Mouse (Mus musculus) cerebellum, adult 18-20 months (tissue): ENCODE measurements around the gene Itk.
"Not testable (repeated sequence)": the region's sequence is repeated elsewhere in the genome, so short reads cannot be mapped to it uniquely, and the experiment has no call there.

Experiments used
- DNase-seq, 2 experiments: peaks; one replicate each; pipeline ENCODE4 v3.0.0; 2021

Itk gene

GRCm38 (mm10) chr11:46389336-46390117, at the start of gene Itk:
Gene Itk, minus strand, starts transcription at chr11:46389515.
- no peak for DNase-seq

DNA sequence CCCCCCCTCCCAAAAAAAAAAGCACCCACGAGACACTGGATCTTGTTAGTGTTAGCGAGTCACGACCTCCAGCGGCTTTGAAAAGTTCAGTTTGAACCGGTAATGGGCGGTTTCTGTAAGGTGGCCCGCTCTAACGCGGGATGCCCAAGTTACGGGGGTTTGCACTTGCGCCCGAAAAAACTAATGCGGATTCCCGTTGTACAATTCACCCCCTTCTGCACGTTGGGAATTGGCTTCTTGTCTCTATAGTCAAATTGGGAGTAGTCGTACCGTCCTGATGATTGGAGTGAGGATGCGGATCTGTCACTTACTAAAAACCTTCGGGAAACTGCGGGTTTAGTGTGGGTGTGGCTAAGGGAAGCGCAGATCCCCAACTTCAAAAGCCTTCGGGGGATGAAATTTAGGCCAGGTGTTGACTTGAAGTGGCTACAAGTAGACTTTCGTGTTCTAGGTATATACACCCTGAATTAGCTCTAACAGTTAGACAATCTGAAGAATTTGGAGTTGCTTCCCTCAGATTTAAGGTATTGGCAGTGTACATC, 48.2 kb upstream of the Itk start:
- peak in 1 of 2 experiments; percentile 21 for DNase-seq

DNA sequence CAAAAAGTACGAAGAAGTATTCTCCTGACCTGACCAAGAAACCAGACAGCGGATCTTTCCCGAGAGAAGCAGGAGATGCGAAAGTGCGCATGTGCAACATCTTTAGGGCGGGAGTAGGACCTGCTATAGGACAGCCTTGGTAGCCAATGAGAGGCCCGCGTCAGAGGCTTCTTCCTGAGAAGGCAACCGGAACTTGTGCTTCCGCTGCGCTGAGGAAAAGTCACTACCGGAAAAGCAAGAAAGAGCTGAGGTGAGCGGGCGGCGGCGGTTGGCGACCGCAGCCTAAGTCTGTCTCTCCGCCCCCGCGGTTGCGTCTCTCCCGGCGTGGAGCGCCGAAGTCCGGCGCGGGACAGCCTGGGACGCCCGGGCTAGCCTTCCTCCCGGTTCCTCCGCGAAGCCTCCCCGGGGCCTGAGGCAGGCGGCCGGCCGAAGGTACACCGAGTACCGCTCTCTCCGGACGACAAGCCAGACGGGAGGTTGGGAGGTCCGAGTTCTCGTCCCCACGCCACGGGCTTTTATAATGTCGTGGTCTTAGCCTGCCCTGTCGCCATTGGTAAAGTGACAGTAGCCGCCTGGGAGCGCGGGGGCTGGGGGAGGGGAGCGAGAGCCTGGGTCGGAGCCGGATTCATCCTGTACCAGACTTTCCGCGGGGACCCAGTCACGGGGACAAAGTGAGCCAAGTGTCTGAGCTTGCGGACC, 47.6 kb upstream of the Itk start, which contains the start of gene Med7:
Gene Med7, plus strand, starts transcription at position 166 of the 699 bp plus-strand sequence.
- peak; percentile 93 to 98 for DNase-seq

- no peak for DNase-seq
These were observed 46.0 kb upstream of the Itk start for GRCm38 (mm10) chr11:46435363-46435762.

DNA sequence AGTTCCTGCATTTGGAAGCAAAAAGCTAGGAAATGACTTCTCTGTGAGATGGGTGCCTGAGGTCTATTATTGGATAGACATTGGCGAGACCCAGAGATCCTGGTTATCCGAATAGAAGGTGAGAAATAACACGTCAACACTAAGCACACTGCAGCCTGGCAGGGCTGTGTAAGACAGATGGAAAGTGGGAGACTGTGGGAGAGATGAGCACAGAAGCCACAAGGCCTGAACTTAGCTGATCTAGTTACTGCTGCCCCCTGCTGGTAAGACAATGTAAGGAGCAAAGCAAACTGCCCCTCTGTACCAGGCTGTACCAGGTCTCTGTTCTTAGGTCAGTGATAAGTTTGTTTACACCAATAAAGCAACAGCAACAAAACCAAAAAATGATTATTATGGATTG, 41.8 kb upstream of the Itk start:
- peak; percentile 82 to 87 for DNase-seq

- DNase-seq: no peak
These were observed 40.8 kb upstream of the Itk start for GRCm38 (mm10) chr11:46430123-46430522.

DNA sequence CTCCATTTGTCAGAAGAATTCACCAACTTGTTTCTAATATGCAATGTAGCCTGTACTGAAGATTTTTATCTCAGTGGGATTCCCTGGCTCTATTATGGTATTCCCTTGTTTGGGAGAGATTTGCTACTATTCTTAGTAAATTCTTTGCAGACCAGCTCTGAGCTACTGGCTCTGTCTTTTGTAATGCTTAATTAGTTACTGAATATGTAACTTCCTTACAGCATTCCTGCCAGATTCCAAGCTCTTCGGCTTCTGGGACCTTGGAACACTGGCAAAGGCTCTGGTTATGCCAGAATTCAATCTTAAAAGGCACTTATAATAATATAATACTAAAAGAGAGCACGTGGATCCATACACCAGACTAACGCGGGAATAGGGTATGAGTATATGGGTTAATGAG, 38.8 kb upstream of the Itk start:
- not testable (repeated sequence) for DNase-seq

DNA sequence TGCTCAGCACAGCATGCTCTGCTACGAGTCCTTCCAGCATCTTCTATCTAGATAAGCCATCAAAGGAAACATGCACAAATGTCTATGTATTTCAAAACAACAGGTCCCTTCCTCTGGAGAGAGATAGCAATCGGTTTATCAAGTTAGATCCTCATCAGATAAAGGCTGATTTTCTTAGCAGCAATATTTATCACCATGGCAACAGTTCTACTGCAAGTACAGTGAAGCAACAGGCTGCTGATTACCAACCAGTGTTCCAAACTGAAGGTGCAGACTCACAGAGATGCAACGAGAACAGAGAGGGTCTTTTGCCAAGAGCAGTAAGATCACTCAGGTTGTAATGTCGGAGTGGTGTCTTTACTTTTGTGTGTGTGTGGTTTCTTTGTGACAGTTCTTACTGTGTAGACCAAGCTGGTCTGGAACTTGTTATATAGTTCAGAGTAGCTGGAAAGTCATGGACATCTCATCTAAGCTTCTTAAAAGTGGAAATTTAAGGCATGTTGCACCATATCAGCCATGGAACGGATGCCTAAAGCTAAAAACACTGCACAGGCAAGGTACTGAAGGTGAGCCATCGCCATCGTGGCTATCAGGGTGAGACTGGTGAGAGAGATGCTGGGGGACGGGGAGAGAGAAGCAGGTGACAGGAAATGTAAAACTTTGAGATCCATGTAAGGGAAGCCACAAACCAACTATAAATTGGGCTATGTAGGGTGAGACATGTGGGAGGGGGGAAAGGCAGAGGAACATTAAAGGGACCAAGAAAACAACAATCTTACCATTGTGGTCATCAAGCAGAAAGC, 32.0 kb upstream of the Itk start:
- DNase-seq: no peak

DNA sequence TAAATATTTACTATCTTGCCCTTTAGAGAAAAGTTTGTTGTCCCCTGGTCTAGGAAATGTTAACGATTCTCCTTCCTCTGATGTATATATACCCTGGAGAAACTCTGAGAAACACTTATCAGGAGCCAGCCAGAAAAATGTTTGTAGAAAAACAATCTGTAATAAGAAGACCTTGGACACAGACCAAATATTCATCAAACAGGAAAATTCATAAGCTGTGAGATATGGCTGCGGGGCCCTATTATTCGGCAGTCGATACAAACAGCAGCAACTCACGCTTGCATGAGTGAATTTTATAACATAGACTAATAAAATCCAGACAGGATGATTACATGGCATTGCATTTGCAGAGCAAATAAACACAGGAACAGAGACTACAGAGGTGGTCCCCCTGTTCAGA, 29.5 kb upstream of the Itk start:
- DNase-seq: no peak

DNA sequence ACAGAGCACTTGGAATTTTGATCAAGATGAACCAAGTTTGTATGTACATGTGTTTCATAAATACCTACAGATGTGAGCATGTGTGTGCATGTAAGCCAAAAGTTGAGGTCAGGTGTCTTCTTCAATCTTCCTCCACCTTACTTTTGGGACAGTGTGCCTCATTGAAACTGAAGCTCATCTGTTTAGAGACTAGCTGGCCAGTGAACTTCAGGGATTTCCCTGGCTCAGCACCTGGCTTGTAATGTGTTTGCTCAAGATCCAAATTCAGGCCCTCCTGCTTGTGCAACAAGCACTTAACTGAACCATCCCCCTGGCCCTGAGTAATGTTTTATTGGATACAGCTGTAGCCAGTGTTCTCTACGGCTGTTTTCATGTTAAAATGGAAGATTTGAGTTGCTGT, 29.1 kb upstream of the Itk start:
- no peak for DNase-seq

DNA sequence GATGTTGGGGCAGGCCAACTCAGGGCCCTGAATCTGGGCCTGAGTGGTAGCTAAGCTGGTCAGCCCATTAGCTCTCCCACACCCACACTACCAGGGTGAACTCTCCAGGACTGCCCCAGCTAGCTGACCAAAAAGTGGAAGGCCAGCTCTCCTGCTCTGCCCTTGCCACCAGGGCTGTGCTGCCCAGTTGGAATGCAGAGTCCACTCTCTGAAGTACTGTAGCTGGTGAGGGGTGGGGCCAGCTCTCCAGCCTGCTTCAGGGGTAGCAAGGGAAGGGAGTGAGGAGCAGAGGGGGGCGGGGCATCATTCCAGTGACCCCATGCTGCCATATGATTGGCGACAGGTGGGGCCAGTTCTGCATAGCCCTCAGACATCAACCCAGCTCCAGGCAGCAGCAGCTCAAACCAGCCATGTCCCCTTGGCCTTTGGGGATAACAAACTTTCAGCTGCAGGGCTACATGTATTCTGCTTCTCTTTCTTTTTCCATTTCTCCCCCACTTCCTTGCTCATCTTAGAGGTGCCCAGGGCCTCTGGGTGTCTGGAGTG, 20.8 kb upstream of the Itk start:
- DNase-seq: no peak

GRCm38 (mm10) chr11:46406721-46407120, 17.4 kb upstream of the Itk start:
- DNase-seq: peak; percentile 9 to 15

- DNase-seq: no peak
These were observed 15.7 kb upstream of the Itk start for GRCm38 (mm10) chr11:46404986-46405385.

DNA sequence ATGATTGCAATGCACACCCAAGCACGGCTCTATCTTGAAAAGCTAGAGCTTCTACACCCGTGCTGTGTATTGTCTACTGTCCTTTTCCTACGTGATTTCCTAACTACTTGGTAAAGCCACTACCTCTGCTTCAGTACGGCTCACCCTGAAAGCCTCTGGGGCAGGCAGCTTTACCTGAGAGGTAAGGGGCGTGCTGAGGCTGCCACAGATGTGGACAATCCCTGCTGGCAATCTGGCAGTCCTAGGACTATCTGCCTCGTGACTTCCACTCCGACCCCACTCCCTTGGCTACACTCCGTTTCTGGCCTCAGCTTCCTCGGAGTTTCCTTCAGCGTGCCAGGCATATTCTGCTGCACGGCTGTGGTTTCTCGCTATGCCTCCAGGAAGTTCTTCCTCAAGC, 12.2 kb upstream of the Itk start:
- DNase-seq: no peak

DNA sequence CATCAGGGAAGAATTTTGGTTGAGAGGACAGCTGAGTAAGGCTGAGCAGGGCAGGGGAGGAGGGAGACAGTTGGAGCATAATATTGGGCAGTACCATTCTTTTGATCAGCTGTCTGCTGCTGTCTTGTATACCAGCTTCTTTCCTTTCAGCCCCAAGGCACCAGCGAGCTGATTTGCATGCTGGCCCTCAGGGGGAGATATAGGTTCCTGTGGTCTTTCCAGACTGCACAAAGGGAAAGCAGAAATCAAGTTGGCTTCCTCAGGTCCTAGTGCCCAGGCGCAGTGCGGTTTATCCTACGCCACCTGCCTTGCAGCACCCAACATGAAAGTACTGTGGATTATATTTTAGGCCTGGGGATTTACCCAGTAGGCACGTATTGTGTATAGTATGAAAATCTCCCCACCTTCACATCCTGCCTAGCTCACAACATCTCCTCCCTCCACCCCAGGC, 9.6 kb upstream of the Itk start:
- DNase-seq: no peak

GRCm38 (mm10) chr11:46398473-46398872, 9.2 kb upstream of the Itk start:
- no peak for DNase-seq

- no peak for DNase-seq
These were observed 8.6 kb upstream of the Itk start for GRCm38 (mm10) chr11:46397900-46398299.

GRCm38 (mm10) chr11:46396860-46397179, 7.5 kb upstream of the Itk start:
- no peak for DNase-seq

- DNase-seq: no peak
These were observed 7.0 kb upstream of the Itk start, which contains the start of gene Fam71b for GRCm38 (mm10) chr11:46396167-46396859. Gene Fam71b, plus strand, starts transcription at chr11:46396559.

- DNase-seq: no peak
These were observed 6.4 kb upstream of the Itk start for GRCm38 (mm10) chr11:46395698-46396097.

DNA sequence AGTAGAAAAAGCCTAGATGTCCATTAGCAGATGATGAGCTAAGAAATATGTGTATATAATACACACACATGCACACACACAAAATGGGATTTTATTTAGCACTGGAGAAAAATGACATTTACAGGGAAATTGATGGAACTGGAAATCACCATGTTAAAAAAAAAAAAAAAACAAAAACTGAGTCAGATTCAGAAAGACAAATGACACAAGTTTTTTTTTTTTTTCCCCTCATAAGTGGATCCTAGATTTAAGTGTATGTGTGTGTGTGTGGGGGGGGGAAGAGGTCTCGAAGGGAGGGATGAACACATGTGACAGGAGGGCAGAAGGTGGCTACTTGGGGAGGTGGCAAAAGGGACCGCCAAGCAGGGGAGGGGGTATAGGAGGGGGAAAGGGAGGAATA, 5.8 kb upstream of the Itk start:
- no peak for DNase-seq

DNA sequence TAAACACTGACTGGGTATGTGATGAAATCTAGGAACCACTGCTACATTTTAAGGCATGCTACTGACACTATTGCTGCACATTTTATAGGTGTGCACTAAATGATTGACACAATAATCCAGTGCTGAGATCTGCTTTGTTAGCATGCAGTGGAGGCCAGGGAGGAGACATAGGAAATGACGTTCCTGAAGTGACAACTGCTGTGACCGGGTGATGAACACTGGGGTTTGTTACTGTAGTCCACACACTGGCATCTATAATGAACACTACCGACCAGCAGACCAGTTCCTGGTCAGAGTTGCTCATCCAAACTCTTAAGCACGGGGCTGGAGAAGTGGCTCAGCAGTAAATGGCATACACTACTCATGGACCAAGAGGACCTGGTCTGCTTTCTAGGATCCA, 4.1 kb upstream of the Itk start:
- no peak for DNase-seq
